Mouse (Mus musculus): ENCODE measurements around the gene Actr3.

The Actr3 gene

DNA sequence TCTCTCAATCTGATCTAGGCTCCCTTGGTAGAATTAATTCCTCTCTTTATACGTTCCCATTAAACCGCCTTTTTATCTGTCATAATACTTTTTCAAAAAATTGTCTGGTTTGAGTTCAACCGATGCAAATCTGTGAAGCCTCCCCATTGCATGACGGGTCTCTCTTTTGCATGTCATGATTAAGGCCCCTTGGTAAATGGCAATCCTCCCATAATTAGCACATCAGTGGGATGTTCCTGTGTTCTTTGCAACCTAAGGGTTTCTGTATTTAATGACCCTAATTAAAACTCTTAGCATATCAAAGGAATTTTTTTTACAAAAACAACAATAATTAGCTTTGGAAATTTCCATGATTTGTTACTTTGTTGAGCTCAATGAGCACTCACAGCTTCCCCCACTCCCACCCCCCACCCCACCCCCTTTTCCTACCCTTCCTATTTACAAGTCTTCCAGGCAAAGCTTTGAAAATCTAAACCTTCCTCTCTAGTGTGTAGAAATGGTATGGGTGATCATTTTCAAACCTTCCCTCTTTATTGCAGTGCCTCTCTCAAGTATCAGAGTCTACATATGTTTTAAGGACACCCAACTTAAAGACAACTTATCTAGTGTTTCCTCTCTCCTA, 84.0 kb downstream of the Actr3 start:
- no peak for DNase-seq (ENCODE audit: low spot score in 2 of 2)

GRCm38 (mm10) chr1:125350843-125351242, 84.7 kb downstream of the Actr3 start:
- DNase-seq (ENCODE audit: low spot score in 2 of 2): no peak

- no peak for DNase-seq (ENCODE audit: low spot score in 2 of 2)
Measured at GRCm38 (mm10) chr1:125345854-125346253, 89.7 kb downstream of the Actr3 start.

DNA sequence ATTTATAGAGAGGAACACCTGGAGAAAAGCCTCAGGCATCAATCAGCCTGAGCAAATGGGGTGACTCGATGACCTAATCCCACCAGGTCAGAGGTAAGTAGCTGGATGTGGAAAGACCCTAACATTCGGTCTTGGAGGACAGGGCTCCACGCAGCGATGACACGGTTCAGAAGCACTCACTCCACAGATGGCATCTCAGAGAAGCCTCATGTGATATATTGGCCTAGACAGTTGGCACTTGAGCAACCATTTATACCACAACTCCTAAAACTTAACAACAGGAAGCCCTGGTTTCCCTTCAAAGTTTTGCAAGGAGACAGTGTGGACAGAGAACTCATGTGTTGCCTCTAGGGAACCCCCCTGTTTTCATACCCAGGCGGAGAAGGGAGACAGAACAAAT, 90.1 kb downstream of the Actr3 start:
- no peak for DNase-seq (ENCODE audit: low spot score in 2 of 2)

GRCm38 (mm10) chr1:125343105-125343504, 92.4 kb downstream of the Actr3 start:
- no peak for DNase-seq (ENCODE audit: low spot score in 2 of 2)
